Mouse (Mus musculus): ENCODE results near the gene Gm20518.

DNA sequence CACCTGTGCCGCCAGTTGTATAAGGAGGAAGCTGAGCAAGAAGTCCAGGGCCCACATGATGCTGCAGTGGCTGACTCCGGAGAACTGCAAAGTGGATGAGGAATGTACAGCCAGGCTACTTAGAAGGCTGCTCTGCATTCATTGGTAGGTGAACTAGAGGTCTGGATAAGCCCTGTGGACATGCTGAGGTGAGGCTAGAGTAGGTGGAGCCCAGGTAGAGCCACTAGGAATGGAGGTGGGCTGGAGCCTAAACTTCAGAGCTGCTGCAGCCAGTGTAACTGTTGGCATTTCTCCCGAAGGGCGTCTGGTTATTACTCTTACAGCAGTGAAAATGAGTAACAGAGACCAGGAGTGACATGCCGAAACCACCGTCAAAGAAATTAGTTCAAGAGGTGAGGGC lies 53.4 kb downstream of the Gm20518 start, which contains the start of gene Car15:
- TF ChIP-seq ZC3H11A (IDR thresholded peaks at IDR 0.05; ENCODE audit: borderline replicate concordance, low read depth, low read length) = no peak
- TF ChIP-seq MAFK (IDR thresholded peaks at IDR 0.05; ENCODE audit: insufficient read depth, low read depth, low read length) = no peak
- no peak for TF ChIP-seq HCFC1 (IDR thresholded peaks at IDR 0.05; ENCODE audit: borderline replicate concordance, insufficient read depth, low read length)
- no peak for TF ChIP-seq ZNF384 (IDR thresholded peaks at IDR 0.05; ENCODE audit: low read depth, low read length)
- no peak for TF ChIP-seq CHD2 (IDR thresholded peaks at IDR 0.05; ENCODE audit: low read depth, low read length)

All from ES-E14 (cell line).